Mouse (Mus musculus) induced T-regulatory cell, adult 2 months (primary cell): Measurements from ENCODE around the gene Zfp787.
"Not testable (repeated sequence)": the region's sequence is repeated elsewhere in the genome, so short reads cannot be mapped to it uniquely, and the experiment has no call there.

Experiments used
- DNase-seq: peaks from one replicate; pipeline ENCODE4 v3.0.0-alpha.2; 2012; ENCODE audit warnings: low read depth

Gene Zfp787

GRCm38 (mm10) chr7:6162172-6162571 is 6.4 kb upstream of the Zfp787 start:
- DNase-seq = no peak

- DNase-seq = no peak
These were observed 5.7 kb upstream of the Zfp787 start for GRCm38 (mm10) chr7:6161541-6161940.

GRCm38 (mm10) chr7:6159604-6160003 is 3.8 kb upstream of the Zfp787 start:
- no peak for DNase-seq

- peak; percentile 31 for DNase-seq
These were observed 1.7 kb upstream of the Zfp787 start for GRCm38 (mm10) chr7:6157479-6157878.

GRCm38 (mm10) chr7:6156901-6157472 is 1.2 kb upstream of the Zfp787 start:
- DNase-seq = no peak

- peak; percentile 90 for DNase-seq
These were observed 545 bp downstream of the Zfp787 start for GRCm38 (mm10) chr7:6155031-6155872.

GRCm38 (mm10) chr7:6154164-6154563 is 1.6 kb downstream of the Zfp787 start:
- no peak for DNase-seq

GRCm38 (mm10) chr7:6153131-6153530 is 2.7 kb downstream of the Zfp787 start:
- no peak for DNase-seq

- no peak for DNase-seq
These were observed 3.8 kb downstream of the Zfp787 start for GRCm38 (mm10) chr7:6152036-6152435.

- no peak for DNase-seq
These were observed 4.5 kb downstream of the Zfp787 start for GRCm38 (mm10) chr7:6151266-6151665.

- no peak for DNase-seq
These were observed 8.1 kb downstream of the Zfp787 start for GRCm38 (mm10) chr7:6147688-6148087.

GRCm38 (mm10) chr7:6146982-6147325 is 8.8 kb downstream of the Zfp787 start:
- no peak for DNase-seq

GRCm38 (mm10) chr7:6146194-6146981 is 9.4 kb downstream of the Zfp787 start:
- no peak for DNase-seq

GRCm38 (mm10) chr7:6145423-6146188 is 10.2 kb downstream of the Zfp787 start:
- no peak for DNase-seq

- DNase-seq = no peak
These were observed 11.7 kb downstream of the Zfp787 start for GRCm38 (mm10) chr7:6143991-6144531.

GRCm38 (mm10) chr7:6139295-6139694 is 16.5 kb downstream of the Zfp787 start:
- DNase-seq = no peak

- DNase-seq = no peak
These were observed 19.3 kb downstream of the Zfp787 start for GRCm38 (mm10) chr7:6136497-6136896.

GRCm38 (mm10) chr7:6132646-6133045 is 23.2 kb downstream of the Zfp787 start:
- DNase-seq = no peak

- DNase-seq = no peak
These were observed 25.5 kb downstream of the Zfp787 start for GRCm38 (mm10) chr7:6130346-6130745.

GRCm38 (mm10) chr7:6126690-6127448 is 28.9 kb downstream of the Zfp787 start:
- DNase-seq = peak; percentile 91

- not testable (repeated sequence) for DNase-seq
These were observed 34.7 kb downstream of the Zfp787 start for GRCm38 (mm10) chr7:6121128-6121527.
